Mouse (Mus musculus) cerebellum, adult 8-10 months (tissue): ENCODE data around the gene L1td1.
"Not testable (repeated sequence)": the region's sequence is repeated elsewhere in the genome, so short reads cannot be mapped to it uniquely, and the experiment has no call there.

ENCODE experiments used
- DNase-seq: peaks from one replicate; pipeline ENCODE4 v3.0.0; 2022

Gene L1td1

DNA sequence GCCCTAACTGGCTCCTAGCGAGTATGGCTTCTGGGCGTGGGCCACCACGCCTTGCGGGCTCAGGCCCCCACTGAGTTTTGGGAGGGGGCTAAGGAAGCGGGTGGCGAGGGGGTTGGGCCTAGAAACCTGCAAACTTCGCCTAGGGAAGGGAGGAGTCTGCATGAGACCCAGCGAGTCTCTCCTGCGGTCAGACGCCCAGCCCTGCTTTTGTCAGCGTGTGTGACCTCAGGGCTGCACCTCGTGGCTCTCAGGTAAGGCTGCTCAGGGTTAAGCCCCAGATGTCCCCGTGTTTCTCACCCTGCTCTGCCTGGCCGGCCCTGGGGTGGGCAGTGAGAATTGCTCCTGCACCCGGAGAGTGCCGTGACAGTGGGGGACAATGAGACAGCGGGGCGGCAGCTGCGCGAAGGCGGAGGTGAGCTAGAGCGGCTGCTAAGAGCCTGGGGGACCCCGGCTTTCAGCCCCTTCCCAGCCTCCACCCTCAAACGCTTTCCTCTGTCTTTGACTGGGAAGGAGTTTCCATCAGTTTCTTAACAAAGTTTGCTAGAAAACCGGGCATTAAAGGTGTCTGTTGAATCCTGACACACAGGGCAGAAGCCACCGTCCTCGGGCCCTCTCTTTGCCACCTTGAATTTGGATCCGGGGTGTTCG is at the start of gene L1td1:
Gene L1td1, plus strand, starts transcription at position 145 of the 648 bp plus-strand sequence.
- no peak for DNase-seq

- no peak for DNase-seq
These were observed 49.0 kb upstream of the L1td1 start for GRCm38 (mm10) chr4:98677506-98677905.

GRCm38 (mm10) chr4:98686678-98687267 is 39.8 kb upstream of the L1td1 start:
- no peak for DNase-seq

GRCm38 (mm10) chr4:98688116-98688515 is 38.4 kb upstream of the L1td1 start:
- no peak for DNase-seq

DNA sequence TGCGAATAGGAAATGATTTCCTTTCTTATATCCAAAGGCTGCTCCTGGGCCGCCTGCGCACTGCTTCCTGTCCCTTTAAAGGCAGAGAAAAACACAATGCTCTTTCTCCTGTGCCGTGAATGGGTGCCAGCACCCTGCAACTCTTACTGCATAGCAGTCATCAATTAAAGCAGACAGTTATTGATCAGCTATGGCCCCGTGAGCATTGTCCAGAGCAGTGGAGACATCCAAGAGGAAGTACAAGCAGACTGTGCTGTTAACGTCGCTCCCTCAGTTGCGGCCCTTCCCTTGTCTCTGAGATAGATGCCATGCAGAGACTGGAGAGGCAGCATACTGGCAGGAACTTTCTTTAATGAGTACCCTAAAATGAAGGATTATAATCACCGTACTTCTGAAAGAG is 38.0 kb upstream of the L1td1 start:
- DNase-seq: no peak

- no peak for DNase-seq
These were observed 36.5 kb upstream of the L1td1 start for GRCm38 (mm10) chr4:98689988-98690387.

GRCm38 (mm10) chr4:98693465-98694185 is 32.9 kb upstream of the L1td1 start:
- no peak for DNase-seq

- DNase-seq: no peak
These were observed 28.6 kb upstream of the L1td1 start for GRCm38 (mm10) chr4:98697932-98698331.

DNA sequence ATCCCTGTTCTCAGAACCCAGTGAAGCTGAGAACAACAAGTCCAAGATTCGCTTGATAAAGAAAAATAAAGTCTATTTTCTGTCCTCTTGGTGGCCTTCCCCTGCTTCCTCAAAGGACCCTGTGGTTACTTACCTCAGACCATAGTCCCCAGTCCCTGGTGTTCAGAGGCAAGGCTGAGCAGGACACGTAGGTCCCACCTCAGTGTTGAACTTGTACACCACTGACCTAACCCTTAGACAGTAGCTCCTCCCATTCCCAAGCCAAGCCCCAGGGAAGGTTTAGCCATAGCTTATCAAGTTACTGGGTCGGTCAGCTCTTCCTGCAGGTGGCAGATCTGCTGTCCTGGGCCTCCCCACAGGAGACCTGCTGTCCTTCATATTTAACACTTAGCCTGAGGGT is 27.6 kb upstream of the L1td1 start:
- DNase-seq: no peak

GRCm38 (mm10) chr4:98700156-98700555 is 26.4 kb upstream of the L1td1 start:
- DNase-seq: no peak

DNA sequence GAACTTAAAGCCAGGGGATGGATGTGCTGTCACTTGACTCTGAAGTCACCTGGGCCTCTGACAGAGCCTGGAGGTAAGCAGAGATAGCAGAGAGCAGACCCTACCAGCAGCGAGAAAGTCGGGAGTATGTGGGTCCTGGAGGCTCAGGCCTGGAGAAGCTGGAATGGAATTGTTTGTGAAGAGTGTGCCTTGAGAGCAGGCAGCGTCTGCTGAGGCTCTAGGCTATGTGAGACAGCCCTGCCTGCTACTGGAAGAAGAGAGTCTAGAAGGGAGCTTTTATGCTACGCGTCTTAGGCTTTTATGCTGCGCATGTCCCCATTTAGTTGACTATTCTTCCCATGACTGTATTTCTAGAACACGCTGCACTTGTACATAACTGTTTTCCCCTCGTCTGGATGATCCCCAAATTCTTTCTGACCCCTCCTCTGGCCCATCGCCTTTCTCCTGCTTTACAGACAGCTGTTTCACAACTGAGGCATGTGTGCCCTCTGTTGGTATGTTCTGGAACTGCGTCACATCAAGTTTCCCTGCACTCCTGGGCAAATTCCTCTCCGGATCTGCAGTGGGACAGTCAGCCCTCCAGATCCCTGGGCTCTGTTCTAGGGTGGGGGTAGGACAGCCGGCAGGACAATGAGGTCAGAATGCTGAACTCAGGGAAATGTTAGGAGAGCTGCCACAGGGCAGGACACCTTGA is 24.2 kb upstream of the L1td1 start:
- DNase-seq: peak; percentile 81

DNA sequence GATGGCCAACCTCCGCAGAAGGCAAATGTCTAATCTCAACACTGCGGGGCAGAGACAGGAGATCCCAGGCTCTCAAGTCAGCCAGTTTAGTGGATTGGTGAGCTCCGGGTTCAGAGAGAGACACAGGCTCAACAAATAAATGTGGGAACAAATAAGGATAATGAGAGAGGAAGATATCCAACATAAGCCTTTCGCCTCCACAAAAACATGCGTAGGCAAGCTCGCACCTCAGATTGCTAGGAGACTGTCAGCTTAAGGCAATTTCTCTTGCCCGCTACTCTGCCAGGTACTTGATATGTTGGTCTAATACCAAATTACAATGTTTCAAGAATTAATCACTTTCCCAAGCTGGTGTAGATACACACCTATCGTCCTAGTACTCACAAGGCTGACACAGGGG is 15.6 kb upstream of the L1td1 start:
- no peak for DNase-seq

DNA sequence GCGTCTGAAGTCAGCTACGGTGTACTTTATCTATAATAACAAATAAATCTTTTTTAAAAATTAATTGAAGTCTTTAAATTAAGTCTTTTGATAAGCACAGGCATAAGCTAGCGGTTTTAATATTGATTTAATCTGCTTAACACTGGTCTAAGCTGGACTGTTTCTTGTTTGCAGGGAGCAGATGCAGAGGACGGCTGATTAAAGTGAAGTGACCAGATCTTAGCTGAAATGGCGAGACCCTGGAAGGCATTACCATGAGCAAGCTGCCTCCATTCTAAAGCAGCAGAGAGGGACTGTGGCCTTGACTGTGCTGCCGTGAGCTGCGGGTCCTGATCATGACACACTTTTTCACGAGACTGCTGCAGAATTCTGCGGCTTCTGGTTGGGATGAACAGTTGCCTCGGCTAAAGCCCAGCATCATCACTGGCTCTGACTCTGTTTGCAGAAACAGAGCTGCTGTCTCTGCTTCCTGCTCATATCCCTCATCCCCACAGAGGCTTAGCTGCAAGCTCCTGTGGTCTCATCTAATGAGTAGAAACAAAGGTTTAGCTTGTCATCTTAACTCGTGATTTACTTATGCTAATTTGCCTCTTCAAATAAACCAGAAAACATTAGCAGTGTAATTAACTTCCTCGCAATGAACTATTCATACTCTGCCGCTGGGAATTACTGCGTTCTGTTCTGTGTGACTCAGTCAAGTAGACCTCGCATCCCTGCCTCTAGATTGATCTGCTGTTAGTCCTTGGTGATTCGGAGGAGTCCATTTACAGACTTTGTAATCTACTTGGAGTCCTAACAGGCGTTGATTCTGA is 8.6 kb upstream of the L1td1 start:
- no peak for DNase-seq

GRCm38 (mm10) chr4:98718547-98718917 is 8.0 kb upstream of the L1td1 start:
- DNase-seq: no peak

DNA sequence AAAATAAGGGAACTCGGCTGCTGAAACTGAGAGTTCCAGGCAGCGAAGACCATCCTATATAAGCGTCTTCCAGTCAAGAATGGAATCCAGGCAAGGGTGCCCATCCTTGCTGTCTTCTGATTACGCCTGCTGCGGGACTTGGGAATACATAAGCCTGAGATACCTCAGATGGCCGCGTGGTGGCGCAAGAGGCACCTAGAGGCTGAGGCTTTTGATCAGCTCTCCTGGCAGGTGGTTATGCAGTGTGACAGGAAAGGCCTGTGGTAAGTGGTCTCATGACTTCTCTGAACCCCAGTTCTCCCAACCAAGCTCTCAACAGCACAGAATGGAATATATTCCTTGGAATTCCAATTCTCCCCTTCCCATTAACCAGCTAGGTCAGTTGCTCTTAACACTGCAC is 4.1 kb upstream of the L1td1 start:
- DNase-seq: peak; percentile 68

- DNase-seq: not testable (repeated sequence)
These were observed 1.9 kb upstream of the L1td1 start for GRCm38 (mm10) chr4:98724682-98725081.

DNA sequence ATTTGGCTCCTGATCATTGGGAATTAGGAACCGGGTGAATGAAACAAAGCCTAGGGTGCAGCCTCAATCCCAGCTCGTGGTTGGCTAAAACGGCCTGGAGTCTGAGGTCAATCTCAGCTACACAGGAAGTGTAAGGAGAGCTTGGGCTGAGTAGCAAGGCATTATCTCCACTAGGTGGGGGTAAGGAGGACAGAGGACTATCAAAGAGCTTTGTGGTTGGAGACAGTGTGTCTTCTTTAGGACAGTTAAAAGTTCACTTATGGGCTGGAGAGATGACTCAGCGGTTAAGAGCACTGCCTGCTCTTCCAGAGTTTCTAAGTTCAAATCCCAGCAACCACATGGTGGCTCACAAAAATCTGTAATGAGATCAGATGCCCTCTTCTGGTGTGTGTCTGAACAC is 1.1 kb upstream of the L1td1 start:
- no peak for DNase-seq

DNA sequence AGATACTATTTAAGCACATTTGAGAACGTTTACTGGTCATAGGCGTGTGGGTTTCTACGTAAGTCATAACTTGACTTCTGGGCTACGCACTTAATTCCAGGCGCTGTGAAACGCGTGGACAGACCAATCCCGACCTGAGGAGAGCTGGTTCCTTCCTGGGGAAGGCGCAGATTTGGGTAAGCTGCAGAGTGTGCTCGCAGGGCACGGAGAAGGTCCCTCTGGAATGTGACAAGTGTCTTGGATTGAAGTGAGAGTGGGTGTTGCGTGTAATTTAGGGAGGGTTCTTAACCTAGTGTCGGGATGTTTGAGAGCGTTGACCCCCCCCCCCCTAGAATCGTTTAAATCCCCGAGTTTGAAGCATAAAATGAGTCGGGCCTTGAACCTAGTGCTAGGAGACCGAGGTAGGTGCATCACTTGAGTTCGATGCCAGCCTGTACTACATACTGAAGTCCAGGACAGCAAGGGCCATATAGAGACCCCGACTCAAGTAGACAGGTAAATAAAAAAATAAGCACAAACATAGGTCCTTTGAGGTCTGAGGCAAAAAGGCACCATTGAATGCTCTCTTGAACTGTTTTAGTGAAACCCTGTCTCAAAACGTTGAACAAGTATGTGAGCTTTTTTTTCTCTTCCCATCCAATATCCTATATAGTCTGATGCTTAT is 893 bp downstream of the L1td1 start:
- no peak for DNase-seq

- DNase-seq: no peak
These were observed 1.4 kb downstream of the L1td1 start for GRCm38 (mm10) chr4:98727959-98728347.

GRCm38 (mm10) chr4:98728716-98729115 is 2.2 kb downstream of the L1td1 start:
- no peak for DNase-seq

GRCm38 (mm10) chr4:98733660-98734059 is 7.1 kb downstream of the L1td1 start:
- no peak for DNase-seq

- no peak for DNase-seq
These were observed 13.2 kb downstream of the L1td1 start for GRCm38 (mm10) chr4:98739753-98740152.
